Mouse (Mus musculus): ENCODE data around the gene Zfp566.

The Zfp566 gene

DNA sequence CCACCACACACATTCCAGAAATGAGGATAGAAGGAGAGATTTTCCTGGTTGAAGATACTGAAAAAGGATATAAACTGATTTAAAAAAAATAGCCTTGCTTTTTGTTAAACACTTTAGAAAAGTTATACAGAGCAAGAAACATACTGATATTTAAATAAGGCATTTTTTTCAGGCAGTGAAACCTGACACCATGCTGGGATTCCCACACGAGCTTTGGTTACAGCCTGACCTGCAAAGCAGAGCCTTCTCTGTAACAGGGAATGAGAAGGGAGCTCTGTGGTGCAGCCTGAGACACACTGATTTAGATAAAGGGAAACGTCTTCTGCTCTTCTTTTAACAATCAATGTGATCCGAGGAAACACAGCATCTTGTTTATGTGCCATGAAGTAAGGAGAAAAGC lies 36.7 kb downstream of the Zfp566 start:
- DNase-seq = no peak

- DNase-seq = peak; percentile 95 to 98
These were observed 39.3 kb downstream of the Zfp566 start, which contains the start of gene Zfp14 for GRCm38 (mm10) chr7:30050882-30051548. Gene Zfp14, minus strand, starts transcription at chr7:30051380.

DNA sequence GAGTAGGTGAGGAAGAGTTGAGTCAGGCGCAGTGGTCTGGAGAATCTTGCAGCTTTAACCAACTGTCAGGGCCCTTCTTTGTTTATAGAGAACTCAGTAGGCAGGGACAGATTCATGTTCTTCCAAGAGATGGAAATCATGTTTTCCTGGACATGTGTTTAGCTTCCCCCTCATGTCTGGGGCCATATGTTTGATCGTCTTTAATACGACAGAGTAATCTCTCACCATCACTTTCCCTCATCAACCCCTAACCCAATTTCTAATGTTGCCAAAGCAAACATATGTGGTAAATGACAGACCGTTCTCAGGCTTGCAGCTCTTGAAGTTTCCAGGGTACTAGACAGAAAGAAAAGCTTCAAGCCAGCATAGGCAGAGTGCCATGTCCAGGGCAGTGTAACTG lies 42.2 kb downstream of the Zfp566 start:
- DNase-seq = no peak

DNA sequence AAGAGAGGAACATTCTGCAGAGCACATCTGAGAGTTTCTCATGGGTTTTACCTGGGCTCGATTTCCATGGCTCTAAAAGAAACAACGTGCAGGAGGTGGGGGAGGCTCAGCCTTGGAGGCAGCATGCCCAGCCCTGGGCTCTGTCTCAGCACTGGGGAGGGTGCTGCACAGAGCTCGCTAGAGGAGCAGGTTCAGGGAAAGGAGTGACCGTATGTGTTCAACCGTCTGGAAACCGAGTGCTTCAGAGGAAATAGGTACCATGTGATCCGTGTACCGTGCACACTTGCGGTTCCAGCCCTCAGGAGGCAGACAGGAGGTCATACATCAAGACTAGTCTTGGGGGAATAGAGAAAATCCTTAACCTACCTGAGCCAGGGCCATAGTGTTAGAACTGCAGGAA lies 46.0 kb downstream of the Zfp566 start:
- DNase-seq = no peak

DNA sequence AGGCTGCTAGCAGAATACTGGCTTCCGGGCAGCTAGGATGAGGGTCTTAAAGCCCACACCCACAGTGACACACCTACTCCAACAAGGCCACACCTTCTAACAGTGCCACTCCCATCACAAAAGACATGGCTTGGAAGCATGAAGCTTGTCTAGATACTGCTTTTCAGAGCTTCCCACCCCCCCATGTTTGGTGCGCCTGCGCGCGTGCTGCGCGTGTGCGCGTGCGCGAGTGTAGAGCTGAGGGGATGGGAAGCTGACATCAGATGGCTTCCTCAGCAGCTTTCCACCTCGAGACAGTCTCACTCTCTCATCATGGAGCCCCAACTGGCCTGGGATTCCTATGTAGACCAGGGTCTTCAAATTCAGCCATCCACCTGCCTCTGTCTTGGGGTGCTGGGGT lies 56.0 kb downstream of the Zfp566 start:
- DNase-seq = no peak

DNA sequence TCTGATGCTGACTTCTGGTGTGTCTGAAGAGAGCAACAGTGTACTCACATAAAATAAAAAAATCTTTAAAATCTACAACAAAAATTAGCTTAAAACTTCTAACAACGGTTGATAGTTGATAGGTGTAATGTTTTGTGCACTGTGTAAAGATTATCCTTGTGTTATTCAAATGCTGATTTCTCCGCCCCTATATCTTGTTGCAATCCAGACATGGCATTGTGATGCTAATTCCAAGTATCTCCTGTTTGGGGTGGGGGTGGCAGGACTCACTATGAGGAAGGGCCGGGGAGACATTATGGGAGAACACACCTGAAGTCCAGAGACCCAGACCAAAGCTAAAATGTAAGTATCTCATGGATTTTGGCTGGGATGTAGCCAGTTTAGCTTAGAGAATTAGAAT lies 58.9 kb downstream of the Zfp566 start:
- no peak for DNase-seq

DNA sequence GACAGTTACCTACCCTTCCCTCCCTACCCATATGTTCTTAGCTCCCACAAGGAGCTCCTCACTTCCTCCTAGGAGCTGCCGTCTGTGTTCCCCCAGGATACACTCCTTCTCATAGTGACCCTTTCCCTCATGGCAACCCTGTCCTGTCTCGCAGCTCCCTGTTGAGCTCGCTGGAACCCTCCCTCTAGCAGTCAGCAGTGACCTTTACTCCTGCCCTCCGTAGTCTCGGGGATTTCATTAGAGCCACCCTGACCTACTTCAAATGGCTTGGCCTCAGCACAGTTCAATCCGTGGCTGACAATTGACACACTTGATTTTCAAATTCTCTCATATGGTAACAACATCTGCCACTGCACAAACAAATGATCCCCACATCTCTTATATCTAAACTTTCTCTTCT lies 59.6 kb downstream of the Zfp566 start:
- DNase-seq = no peak

DNA sequence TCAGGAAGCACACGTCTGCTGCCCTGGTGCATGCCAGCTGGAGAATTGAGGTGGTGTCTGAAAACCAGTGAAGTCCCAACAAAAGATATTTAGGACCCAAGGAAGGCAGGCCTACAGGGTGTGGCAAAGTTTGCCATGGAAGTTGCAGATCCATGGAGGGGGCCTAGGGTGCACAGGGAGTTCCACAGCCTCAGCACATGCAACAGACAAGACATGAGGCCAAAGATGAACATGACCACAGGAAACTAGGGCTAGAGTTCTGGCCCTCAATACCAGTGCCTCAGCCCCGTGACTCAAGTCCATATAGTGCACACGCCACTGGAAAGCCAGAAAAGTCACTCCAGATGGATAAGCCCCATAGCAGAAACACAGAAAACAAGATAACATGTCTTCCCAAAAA lies 61.8 kb downstream of the Zfp566 start:
- DNase-seq = no peak

Measured in cerebellum, adult 18-20 months (tissue).